Mouse (Mus musculus): ENCODE data around the gene Fpr2.
"Not testable (repeated sequence)": the region's sequence is repeated elsewhere in the genome, so short reads cannot be mapped to it uniquely, and the experiment has no call there.

Fpr2 gene

GRCm38 (mm10) chr17:17887774-17888248 is at the start of gene Fpr2, which contains the start of gene Fpr3:
Fpr2 (plus strand) TSS chr17:17887824.
Fpr3 (plus strand) TSS chr17:17887852.
- no peak for DNase-seq (ENCODE audit: low spot score in 2 of 2)

GRCm38 (mm10) chr17:17837919-17838701 is 49.5 kb upstream of the Fpr2 start:
- DNase-seq (ENCODE audit: low spot score in 2 of 2): peak; percentile 91 to 93

GRCm38 (mm10) chr17:17839276-17839675 is 48.3 kb upstream of the Fpr2 start:
- no peak for DNase-seq (ENCODE audit: low spot score in 2 of 2)

- no peak for DNase-seq (ENCODE audit: low spot score in 2 of 2)
Measured at GRCm38 (mm10) chr17:17840796-17841195, 46.8 kb upstream of the Fpr2 start.

GRCm38 (mm10) chr17:17843534-17844261 is 43.9 kb upstream of the Fpr2 start:
- no peak for DNase-seq (ENCODE audit: low spot score in 2 of 2)

GRCm38 (mm10) chr17:17844606-17845005 is 43.0 kb upstream of the Fpr2 start:
- not testable (repeated sequence) for DNase-seq (ENCODE audit: low spot score in 2 of 2)

GRCm38 (mm10) chr17:17845187-17846027 is 42.2 kb upstream of the Fpr2 start:
- DNase-seq (ENCODE audit: low spot score in 2 of 2): no peak

- no peak for DNase-seq (ENCODE audit: low spot score in 2 of 2)
Measured at GRCm38 (mm10) chr17:17848988-17849387, 38.6 kb upstream of the Fpr2 start.

GRCm38 (mm10) chr17:17849906-17850712 is 37.5 kb upstream of the Fpr2 start:
- DNase-seq (ENCODE audit: low spot score in 2 of 2): no peak

- DNase-seq (ENCODE audit: low spot score in 2 of 2): no peak
Measured at GRCm38 (mm10) chr17:17855064-17855838, 32.4 kb upstream of the Fpr2 start, which contains the start of gene Has1. Has1 (minus strand) TSS chr17:17855205.

GRCm38 (mm10) chr17:17856612-17857011 is 31.0 kb upstream of the Fpr2 start:
- no peak for DNase-seq (ENCODE audit: low spot score in 2 of 2)

- no peak for DNase-seq (ENCODE audit: low spot score in 2 of 2)
Measured at GRCm38 (mm10) chr17:17857446-17857845, 30.2 kb upstream of the Fpr2 start.

- no peak for DNase-seq (ENCODE audit: low spot score in 2 of 2)
Measured at GRCm38 (mm10) chr17:17860110-17860509, 27.5 kb upstream of the Fpr2 start.

GRCm38 (mm10) chr17:17862360-17862759 is 25.3 kb upstream of the Fpr2 start:
- DNase-seq (ENCODE audit: low spot score in 2 of 2): no peak

- DNase-seq (ENCODE audit: low spot score in 2 of 2): no peak
Measured at GRCm38 (mm10) chr17:17865168-17865567, 22.5 kb upstream of the Fpr2 start.

GRCm38 (mm10) chr17:17866801-17867469 is 20.7 kb upstream of the Fpr2 start:
- no peak for DNase-seq (ENCODE audit: low spot score in 2 of 2)

GRCm38 (mm10) chr17:17870892-17871550 is 16.6 kb upstream of the Fpr2 start:
- DNase-seq (ENCODE audit: low spot score in 2 of 2): no peak

GRCm38 (mm10) chr17:17871697-17872096 is 15.9 kb upstream of the Fpr2 start:
- no peak for DNase-seq (ENCODE audit: low spot score in 2 of 2)

GRCm38 (mm10) chr17:17879347-17879746 is 8.3 kb upstream of the Fpr2 start:
- DNase-seq (ENCODE audit: low spot score in 2 of 2): no peak
